Mouse (Mus musculus) yolk sac, embryonic 10.5 days (tissue): ENCODE measurements around the gene Itsn1.

ENCODE experiments used
- DNase-seq: peaks from one replicate; pipeline ENCODE4 v3.0.0-alpha.2; 2017; ENCODE audit warnings: low spot score

Itsn1 gene

DNA sequence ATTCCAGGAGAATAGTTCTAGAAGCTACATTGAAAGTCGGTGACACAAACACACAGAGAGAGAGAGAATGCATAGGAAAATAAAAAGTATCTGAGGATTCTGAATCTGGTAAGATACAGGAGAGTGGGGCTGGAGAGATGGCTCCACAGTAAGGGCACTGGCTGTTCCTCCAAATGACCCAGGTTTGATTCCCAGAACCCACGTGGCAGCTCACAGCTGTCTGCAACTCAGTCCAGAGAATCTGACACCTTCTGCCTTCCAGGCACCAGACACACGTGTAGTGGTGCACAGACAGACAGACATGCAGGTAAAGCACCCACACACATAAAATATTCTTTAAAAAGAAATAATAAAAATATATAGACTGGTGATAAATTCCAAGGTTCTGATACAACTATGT, 144.6 kb downstream of the Itsn1 start:
- DNase-seq, result no peak

DNA sequence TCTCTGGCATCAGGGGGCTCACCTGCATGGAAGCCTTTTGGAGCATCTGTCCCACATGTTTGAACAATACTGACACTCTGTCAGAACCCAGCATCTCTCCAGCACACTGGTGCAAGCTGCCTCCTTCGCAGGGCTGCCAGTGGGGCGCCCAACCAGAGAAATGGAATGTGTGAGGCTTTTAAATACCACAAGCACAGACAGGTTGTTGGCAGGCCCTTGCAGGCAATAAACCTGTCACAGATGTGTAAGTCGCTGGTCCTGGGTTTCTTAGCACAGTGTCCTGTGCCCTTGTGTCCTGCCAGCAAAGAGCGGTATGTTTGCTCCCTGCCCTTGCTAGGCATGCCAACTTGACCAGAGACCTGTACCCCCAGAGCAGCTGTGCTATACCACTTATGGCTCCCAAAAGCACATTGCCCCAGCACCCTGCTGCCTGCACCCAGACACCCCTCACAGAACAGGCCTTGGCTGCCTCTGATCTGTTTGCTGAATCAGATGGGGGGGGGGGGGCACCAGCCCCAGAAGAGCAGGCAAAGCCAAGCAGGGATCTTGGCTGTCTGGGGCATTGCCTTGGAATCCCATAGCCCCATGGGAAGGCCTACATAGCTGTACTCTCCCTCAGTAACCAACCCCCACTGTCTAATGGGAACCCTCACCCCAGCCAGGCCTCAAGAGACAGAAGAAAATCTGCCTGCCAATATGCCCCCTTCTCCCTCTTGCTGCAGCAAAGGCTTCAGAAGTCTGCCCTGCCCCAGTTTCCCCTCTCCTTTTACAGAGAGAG, 146.7 kb downstream of the Itsn1 start:
- no peak for DNase-seq

DNA sequence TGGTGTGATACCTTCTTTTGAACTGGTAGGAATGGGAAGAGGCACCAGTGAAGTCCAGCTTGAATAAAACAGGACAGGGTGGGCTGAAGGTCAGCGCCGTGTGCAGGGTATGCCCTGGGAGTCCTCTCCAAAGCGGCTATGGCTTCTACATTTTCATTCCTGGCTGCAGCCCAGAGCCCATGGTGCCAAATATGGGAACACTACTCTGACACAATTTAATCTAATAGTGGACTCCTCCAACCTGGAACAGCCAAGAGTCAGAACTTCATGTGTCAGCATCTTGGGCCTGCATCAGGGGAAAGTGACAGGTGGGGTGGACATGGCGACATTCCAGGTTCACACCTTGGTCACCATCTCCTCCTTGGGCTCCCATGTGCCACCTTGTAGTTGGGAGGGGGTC, 147.4 kb downstream of the Itsn1 start:
- no peak for DNase-seq

DNA sequence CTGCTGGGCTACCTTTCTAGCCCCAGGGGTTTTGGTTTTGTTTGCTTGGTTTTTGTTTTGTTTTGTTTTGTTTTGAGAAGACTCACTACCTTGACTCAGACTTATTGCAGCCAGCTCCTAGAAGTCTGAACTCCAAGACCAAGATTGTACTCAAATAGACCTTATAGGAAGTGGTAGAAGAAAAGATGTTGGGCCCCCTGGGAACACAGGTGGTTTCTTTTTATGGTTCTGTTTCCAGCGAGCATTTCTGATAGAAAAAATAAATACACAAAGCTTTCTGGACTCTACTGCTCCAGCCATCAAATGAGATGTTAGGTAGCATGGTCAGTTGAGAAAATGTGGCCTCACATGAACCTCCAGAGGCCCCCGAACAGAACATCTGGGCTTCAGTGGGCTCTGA, 150.0 kb downstream of the Itsn1 start:
- no peak for DNase-seq

DNA sequence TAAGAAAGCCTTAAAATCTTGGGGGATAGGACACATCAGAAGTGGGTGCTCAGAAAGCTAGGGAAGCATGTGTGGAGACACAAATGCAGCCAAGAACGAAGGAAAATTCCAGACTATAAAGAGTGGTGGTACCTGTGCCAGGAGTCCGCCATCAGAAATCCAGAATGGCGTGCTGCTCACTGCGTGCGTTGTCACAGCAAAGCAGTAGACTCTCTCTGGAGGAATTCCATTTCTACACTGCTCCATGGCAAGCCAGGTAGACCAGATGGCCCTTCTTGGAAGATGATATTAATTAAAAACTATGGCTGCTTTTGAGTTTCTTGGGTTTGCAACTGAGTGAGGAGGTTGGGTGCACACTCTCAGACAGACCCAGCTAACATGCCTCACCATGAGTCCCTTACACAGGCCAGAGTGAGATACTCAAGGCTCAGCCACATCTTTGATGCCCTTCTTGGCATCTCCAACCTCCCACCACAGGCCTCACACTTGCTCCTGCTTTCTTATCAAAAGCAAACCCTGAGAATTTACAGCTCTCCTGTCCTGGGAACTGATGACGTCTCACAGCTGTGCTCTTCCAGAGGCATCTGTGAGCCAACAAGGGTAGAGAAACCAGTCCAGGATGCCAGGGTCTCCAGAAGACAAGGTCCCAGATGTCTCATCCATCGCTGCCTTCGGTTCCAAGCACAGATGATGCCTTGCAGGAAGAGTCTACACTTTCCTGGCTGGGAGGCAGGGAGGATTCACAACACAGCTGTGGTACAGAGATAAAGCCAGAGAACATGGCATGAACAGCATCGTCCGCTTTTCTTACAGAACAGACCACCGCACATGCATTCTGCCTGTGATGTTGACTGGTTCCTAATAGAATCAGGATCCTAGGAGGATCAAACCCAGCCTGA, 152.0 kb downstream of the Itsn1 start:
- DNase-seq, result no peak

DNA sequence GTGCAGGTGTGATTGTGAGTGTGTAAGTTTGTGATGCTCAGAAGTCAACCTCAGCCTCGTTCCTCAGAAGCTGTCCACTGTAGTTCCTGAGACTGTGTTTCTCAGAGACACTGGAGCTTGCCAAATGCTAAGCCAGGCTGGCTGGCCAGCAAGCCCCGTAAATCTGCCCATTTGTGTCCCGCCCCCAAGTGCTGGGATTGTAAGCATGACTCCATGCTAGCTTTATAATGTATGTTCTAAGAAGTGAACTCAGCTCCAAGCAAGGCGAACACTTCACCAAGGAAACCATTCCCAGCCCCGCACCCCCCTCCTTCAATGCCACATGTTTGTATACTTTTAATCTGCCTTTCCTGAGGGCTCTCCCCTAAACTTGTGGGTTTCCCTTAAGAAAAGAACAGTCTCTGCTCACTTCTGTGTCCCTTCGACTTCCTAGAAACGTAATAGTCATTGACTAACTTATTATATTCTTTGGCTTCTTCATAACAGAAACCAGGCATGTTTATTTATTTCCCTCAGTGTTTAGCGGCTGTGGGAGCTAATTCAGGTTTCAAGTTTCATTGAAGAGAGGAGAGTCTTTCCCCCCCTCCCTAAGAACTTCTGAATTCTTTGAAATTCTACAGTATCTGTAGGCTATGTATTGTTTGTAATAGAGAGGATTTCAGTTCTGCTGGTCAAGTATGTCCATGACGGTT, 153.2 kb downstream of the Itsn1 start:
- DNase-seq, result no peak

DNA sequence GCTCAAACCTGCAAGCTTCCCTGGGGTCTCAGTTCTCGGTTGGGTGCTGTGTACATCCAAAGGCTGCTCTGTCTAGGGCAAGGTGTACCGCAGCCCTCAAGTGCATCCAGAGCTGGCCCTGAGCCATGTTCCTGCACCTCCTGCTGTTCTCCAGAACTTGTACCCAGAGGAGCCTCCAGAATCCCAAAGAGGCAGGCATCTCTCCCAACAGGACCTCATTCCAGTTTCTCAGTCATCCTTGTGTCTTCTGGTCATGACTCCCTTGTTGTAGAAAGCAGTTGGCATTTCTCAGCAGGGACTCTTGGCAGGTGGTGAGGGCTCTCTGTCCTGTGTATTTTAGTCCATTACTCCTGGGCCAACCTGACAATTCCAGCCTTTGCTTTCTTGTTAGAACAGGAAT, 154.6 kb downstream of the Itsn1 start:
- no peak for DNase-seq

DNA sequence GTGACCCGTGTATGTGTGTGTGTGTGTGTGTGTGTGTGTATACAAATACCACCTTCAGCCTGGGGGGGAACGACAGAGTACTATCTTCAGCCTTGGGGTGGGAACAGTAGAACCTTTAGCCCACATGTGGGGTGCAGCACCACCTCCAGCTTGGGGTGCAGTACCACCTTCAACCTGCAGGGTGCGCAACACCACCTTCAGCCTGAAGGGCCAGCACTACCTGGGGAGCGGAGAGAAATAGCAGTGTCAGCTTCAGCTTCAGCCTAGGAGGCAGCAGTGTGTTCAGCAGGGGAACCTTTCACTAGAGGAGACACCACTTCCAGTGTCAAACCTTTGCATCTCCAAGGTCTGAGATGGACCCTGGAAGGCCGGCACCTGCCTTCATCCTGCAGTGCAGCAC, 155.1 kb downstream of the Itsn1 start:
- DNase-seq, result no peak

DNA sequence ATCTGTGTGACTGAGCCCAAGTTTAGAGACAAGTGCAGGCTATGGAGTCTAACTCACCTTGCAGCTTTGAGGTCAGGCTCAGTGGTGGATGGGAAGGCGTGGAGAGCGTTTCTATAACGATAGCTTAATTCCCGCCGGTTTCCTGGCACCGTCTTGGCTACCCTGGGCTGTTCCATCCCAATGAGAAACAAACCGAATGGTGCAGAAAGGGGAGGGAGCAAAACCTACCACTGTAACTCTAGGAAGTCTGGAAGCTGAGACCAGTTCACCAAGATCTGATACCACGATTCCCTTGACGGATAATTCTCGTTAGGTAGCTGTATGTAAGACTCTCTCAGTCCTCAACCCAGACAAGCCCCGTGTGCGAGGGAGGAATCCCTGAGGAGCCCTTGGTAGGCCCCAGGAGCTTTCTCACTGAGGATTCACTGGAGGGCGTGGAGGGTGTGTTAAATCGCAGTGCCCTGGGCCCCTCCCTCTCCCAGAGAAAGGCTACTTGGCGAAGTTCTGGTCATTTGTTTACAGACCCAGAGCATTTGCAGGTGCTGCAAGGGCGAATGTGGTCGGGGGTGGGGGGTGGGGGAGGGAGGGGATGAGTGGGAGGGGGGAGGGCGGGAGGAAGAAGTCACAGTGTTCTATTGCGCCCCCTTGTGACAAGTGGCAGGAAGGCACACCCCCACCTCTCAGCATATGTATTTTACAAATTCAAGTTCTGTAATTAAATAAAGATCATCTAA, 156.5 kb downstream of the Itsn1 start:
- DNase-seq, result no peak

DNA sequence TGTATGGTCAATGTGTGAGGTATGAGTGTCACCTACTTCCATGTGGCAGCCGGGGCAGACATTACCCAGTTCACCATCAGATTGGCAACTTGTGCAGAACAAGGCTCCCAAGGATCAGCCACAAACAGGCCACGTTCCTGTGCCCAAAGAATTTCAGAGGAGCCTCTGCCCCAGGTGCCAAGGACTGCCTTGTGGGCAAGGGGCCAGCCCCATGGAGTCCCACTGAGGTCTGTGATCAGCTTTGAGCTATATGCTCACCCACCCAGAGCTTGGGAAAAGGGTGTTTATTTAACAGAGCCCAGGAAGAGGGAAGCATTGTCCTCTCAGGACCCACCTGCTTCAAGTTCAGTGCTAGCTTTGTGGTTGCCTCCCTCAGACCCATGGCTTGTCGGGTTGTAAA, 159.3 kb downstream of the Itsn1 start:
- DNase-seq, result no peak

DNA sequence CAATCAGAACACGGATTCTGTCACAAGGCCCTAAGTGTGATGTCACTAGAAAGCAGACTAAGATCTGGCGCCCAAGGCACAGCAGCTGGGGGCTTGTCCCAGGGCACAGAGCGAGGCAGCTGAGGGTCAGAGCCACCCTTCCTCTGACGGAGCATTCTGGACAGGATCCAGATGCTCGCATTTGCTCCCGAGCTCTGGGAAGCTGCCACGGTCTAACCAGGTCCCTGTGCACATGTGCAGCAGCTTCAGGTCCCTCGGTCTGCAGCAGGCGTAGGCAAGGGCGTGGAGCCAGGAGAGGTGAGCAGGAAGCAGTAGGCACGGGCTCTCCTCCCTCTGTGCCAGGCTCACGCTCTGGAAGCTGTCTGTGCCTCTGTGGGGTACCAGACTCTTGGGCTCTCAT, 160.8 kb downstream of the Itsn1 start:
- no peak for DNase-seq

DNA sequence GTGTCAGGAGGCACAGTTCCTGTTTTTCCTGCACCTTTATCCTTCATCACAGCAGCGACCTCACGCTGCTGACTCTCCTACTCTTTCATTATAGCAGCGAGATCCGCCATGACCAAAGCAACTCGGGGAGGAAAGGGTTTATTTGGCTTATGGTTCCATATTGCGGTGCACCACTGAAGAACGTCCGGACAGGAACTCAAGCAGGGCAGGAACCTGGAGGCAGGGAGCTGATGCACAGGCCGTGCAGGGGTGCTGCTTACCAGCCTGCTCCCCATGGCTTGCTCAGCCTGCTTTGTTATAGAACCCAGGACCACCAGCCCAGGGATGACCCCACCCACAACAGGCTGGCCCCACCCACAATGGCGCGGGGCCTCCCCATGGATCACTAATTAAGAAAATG, 162.1 kb downstream of the Itsn1 start:
- no peak for DNase-seq

DNA sequence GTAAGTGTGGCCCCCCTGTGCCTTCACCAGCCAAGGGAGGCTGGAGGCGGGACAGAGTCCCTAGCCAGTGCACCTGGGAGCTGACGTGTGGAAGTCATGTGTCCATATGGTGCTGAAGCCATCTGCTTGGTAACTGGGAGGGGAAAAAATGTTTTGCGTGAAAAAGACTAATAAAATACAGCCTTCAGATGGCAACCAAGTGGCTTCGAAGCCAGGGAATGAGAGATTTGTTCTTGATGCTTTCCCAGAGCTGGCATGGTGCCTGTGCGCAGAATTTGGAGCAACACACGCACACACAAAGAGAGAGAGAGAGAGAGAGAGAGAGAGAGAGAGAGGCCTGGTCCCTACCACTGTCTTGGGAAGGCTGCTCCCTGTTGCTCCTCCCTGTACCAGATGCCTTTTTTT, 167.3 kb downstream of the Itsn1 start:
- DNase-seq, result no peak

DNA sequence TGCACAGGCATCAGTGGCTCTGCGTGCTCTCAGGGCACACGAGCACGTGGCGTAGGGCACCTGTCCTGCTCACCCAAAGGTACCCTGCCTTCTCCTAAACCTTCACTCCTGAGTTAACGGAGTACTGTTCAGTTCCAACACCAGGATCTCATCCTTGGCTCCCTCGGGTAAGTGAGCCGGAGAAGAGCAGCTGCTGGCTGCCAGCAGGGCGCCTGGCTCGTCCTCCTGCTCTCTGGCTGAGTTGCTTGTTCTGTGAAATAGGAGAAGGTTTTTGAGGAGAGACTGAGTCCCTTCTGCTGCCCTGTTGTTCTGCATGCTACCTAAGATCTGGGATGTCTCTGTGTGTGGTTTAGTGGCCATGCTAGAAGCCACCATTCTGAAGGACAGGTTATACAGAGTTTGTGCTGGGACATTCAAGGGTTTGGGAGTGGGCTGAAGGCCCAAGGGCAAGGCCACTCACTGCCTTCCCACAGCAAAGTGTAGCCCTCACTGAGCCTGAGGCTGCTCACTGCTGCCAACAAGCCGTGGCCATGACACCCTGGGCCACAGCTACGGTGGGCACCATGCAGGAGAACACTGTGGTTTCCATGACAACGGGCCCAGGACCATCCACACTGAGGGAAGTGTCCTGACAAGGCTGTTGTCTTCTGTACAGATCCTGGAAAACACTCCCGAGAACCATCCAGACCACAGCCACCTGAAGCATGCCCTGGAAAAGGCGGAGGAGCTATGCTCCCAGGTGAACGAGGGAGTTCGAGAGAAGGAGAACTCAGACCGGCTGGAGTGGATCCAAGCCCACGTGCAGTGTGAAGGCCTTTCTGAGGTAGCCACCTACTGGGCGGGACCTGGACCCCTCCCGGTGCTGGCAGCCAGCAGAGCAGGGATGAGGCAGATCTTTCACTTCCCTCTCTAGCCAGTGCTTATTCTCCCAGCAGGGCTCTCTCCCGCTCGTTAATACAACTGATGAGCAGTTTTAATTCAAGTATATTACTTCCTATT, 170.1 kb downstream of the Itsn1 start:
- no peak for DNase-seq

DNA sequence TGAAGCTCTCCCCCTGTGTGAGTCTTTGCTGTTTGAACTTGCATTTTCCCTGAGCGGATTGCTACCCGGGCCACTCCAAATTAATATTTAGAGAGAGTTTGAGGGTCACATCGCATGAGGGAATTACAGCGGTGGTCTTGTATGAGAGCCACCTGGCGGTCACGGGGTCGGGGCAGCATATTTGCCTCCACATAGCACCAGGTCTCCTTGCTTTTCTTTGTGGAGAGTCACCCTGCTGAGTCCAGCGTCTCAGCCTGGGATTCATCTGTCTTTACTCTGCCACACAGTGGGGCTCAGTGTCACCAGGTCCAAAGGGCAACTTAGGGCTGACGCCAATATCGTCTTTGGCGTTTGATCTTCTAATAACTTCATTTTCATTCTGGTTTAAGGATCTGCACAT, 171.2 kb downstream of the Itsn1 start:
- DNase-seq, result no peak

DNA sequence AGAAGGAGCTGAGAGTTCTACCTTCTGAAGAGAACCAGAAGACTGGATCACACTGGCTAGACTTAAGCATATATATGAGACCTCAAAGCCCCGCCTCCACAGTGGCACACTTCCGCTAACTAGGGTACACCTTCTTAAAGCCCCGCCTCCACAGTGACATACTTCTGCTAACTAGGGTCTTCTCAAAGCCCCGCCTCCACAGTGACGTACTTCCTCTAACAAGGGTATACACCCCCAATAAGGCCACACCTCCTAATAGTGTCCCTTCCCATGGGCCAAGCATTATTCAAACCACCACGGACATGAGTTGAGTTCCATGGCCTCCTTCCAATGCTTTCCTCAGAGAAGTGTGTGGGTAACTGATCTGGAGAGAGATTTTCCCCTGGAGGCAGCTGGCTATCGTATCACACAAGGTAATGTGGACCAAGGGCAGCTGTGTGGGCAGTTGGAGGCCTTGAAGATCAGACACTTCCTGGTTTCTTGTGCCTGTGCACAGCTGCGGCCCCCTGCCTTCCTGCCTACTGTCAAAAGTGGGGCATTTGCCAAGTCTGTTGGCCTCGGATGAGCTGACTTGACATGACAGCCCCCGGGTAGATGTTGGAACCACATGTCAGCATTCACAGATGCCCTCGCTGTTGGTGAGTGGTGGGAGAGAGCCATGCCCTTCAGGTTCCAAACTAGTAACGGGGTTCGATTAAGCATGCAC, 174.9 kb downstream of the Itsn1 start:
- no peak for DNase-seq

DNA sequence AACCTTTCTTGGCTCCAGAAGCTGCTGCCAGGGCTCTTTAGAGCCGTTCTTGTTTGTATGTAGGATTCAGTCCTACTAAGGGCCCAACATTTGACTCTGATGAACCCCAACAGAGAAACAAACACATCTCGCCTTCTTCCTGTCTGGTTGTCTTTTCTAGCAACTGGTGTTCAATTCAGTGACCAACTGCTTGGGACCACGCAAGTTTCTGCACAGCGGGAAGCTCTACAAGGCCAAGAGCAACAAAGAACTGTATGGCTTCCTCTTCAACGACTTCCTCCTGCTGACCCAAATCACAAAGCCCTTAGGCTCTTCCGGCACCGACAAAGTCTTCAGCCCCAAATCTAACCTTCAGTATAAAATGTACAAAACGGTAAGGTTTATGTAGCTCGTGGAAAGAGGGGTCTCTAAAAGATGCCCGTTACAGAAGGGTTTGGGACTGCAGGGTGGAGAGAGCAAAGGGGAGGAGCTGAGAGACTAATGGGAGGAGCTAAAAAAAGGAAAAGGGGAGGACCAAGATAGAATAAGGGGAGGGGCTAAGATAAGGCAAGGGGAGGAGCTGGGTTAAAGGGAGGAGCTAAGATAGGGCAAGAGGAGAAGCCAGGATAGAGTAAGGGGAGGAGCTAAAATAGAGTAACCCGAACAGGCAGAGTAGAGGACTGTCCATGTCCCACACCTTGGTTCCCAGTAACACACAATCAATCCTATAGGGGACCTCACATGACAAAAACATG, 176.2 kb downstream of the Itsn1 start:
- DNase-seq, result no peak

DNA sequence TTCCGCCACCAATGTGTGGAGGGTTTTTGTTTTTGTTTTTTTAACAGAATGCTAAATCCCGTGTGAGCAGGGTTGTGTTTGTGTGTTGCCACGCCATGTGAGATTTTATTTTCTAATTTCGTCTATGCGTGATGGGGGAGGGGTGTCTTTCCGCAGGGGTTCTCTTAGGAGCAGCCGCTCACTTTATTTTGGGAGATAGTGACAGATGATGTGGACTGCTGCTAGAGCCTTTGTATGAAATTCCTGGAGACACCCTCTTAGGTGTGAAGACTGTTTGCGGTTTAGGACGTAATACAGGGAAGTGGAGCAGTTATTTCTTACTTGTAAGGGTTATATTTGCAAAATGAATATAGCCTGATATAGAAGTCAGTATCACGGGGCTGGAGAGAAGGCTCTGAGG, 176.9 kb downstream of the Itsn1 start:
- DNase-seq, result no peak

DNA sequence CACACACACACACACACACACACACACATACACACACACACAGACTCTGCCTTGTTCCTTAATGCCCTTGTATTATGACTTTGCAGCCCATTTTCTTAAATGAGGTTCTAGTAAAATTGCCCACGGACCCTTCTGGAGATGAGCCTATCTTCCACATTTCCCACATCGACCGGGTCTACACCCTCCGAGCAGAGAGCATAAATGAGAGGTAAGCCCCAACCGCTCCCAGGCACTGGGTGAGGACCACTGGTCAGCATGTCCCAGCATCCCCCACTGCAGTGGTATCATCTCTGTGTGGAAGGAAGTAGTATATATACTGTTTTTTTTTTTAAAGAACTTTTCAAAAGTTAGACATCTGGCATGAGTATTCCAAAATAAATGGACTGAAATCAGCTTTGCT, 177.6 kb downstream of the Itsn1 start:
- no peak for DNase-seq

DNA sequence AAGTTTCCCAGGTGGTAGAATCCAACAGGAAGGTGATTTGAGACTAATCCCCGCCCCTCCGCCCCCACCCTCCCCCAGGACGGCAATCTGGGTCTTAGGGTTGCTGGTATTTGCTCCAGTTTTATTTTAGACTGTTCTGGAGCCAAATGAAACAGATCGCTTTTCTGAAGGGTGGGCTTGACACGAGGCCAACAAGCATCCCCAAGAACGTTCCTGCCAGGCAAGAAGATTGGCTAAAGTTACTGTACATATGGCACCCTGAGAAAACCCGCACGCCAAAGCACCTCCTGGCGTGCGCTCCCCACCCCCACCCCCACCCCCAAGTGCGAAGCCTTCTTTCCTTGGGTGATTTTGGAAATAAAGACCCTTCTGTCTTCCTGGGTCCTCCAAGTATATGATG, 178.1 kb downstream of the Itsn1 start:
- DNase-seq, result no peak
